Mouse (Mus musculus) 416B (cell line): ENCODE data around the gene Aggf1.

Experiments used
- DNase-seq: peaks from one replicate; pipeline ENCODE4 v3.0.0; 2011; ENCODE audit warnings: low read depth

The Aggf1 gene

DNA sequence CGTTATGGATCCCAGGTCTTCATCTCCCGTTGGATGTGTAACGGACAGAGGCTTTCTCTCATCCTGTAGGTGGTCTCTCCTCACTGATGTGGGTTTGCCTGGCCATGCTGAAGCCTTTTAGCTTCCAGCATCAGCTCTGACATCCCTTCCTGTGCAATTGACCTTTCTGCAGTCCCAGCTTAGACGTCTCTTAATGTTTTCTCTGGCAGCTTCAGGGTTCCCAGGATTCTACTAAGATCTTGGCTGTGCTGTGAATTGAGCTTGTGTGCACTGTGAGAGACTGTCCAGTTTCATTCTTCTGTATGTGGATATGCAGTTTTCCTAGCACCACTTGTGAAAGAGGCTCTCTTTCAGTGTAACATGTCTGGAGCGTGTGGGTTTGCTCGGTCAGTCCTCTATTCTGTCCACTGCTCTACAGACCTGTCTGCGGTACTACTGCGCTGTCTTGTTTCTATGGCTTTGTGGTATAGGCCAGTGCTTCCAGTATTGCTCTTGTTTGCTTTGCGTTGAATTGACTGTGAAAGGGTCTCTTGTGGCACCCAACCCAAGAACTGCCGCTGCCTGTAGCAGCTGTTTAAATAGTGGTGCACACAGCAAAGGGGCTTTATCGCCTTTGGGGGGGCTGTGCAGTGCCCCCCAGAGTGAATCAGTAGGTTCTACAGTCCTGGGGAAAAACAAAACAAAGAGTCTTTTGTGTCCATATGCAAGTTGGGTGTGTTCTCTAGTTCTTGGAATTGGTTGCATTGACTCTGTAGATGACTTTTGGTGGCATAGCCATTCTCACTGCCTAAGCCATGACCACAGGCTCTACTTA is 42.9 kb downstream of the Aggf1 start:
- no peak for DNase-seq

DNA sequence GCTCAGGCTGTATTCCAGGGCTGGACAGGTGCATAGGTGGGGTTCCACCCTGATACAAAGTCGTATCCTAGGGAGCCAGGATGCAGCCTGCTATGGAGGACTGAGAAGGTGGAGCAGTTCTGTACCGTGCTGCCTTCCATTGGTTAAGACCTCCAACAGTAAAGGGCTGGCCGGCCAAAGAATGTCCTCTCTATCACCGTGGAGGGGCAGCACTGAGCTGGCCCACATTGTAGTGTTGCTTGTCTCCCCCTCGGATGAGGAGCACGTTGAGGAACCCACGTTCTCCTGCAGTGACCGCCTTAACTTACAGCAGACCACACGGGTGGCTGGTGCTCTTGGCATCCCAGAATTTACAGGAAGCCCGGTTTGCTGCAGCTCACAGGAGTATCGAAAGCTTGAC is 44.6 kb downstream of the Aggf1 start:
- DNase-seq, result no peak

DNA sequence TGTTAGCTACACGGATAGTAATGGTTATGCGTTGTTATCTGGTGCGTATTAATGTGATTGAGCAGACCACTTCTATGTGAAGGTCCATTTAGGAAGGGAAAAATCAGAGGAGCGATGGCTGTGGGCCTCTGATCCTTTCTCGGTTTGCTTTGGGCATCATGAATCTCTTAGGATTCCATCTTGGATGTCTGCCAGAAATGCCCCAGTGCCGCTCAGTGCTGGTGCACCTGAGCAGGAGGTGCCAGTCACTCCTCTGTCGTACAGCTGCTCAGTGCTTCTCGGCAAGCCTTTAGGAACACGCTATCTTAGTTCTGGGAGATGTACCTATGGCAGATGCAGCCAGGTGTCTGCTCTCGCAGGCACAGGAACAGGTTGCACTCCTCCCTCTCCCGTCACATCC is 46.4 kb downstream of the Aggf1 start:
- DNase-seq, result no peak

DNA sequence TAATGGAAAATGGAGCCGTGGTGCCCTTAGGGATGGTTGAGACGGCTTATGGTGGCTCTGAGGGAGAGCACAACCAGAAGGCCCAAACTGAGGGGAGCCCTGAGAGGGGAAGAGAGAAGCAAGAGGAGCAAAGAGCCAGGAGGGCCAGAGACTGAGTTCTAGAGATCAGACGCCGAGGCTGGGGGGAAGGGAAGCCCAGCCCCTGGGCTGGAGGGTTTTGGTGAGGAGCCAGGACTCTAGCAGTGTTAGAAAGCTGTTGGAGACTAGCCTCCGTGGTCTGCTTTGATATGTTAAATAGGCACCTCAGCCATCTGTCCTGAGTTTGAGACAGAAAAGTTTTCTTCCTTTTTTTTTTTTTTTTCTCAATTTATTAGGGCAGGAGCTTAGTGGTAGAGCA is 47.8 kb downstream of the Aggf1 start:
- DNase-seq, result peak; percentile 34

DNA sequence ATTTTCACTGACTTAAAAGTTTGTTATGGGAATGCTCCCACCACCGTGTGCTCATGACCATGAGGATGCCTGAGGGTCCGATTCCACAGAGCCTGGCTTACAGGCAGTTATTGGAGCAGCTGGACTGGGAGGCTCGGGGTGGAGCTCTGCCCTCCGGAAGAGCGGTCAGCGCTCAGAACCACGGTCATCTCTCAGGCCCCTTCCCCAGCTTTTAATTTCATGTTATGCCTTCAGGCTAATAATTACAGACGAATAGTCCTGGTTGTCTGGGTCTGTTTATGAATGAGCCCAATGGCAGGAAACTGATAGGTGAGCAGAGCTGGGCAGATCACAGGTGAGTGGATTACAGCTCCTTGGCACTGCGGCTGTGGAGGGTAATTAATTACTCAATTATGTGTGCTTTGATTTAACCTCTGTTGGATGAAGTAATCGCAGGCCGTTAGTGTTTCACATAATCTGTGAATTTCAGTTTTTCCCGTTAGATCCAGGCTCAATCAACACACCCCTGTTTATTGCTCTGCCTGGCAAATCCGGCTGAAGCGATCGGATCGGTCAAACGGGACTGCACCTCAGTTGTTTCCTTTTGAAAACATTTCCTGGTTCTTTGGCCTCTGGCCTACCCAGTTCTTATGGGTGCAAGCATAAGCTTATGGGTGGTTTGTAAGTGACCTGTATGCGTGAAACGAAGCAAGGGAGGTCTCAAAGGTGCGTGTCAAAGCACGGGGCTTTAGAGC is 48.4 kb downstream of the Aggf1 start:
- DNase-seq, result peak; percentile 63

DNA sequence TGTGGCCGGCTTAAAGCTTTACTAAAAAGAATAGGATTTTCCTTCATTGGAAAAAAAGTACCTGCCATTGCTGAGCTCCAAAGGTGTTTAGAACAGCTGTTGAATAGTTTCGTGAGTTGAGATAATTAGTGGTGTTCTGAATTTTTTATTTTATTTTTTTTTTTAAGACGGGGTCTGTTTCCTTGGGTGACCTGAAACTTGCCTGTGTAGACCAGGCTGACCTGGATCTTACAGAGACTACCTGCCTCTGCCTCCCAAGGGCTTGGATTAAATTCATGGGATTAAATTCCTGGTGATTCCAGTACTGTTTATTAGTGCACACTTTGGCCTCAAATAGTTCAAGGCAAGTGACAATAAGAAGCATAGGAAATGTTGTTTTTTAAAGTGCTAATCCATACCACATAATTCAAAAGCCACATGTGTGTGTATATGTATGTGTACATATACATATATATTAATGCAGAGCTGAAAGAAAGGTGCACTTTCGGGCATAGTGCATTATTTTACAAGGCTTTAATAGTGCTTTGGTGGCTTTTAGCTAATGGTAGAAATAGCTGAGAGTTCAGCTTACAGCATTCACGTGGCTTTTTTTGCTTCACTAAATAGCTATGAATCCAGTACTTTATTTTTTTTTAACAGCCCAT is 49.1 kb downstream of the Aggf1 start:
- DNase-seq, result no peak

DNA sequence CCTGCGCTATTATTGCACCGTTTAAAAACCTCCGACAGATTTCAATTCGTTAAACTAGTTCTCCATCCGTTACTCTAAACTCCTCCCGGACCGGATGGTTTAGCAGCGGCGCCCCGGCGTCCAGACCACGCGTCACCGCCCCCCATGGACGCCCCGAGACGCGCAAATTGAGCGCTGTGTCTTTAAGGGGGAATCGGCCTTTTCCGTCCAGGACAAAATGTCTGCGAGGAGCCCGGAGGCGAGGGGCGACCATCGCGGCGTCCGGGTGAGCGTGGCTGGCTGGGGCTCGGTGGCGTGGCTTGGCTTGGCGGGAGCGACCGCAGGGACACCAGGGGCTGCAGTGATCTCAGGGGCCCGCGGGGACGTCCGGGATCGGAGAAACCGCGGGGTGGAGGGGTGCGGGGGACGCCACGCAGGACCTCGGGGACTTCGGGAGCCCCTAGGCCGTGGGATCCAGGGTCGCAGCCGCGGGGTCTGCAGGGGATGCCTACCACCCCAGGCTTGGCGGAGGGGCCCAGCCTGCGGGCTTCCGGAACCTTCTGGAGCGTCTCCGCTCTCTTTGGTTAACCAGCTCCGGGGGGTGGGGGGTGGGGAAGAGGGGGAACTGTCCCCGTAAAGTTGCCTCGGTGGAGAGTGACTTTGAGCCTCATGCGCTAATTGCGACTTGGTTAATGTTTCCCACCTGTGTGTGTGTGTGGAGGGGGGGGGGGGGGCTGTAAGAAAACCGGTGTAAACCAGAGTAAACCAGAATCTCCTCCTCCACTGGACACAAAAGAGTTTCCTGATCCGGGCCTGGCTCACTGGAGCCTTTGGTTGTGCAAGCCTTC is 49.9 kb downstream of the Aggf1 start:
- peak; percentile 92 for DNase-seq

DNA sequence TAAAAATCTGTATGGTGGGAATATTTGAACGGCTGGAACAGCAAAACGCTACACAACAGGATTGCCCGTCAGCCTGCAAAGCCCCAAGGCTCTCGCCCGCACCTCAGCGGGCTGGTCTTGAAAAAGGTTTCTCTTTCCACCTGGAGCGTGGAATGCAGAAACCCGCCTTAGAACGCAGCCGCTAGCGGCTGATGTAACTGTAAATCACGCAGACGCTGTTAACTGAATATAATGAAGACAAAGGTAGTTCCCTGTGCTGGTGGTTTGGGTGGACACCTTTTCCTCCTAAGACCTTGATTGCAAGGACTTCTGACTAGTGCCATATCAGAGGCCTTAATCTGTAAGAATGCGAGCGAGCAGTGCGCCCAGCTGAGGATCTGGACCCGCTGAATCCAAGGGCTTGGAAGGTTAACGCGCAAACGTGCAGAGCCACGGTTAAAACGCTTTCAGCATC is 50.5 kb downstream of the Aggf1 start:
- no peak for DNase-seq

DNA sequence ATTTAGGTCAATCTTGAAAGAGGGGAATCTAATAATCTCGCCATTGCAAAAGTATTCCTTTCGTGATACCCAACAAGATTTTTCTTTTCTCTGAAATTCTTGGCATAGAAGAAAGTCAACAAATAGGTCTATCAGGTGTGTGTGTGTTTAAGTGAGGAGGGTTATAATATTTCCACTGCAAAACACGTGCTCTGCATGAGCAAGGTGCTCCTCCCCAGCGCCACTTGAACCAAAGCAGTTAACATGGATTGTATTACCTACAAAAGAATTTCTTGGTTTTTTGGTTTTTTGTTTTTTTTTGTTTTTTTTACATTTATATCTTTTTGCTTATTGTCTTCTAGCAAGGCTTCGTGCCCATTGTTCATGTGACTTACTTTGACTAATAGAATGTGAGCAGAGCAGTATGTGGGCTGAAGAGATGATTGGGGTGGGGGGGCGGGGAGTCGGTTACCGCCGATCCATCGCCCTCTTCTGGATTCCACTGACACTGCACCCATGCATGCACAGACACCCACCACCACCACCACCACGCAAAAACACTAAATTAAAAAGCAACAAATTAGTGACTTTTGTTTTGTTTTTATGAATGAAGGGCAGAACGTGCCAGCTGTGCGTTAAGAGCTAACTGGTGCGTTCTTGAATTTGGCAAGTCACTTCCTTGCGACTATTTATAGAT is 51.1 kb downstream of the Aggf1 start:
- DNase-seq, result peak; percentile 77

DNA sequence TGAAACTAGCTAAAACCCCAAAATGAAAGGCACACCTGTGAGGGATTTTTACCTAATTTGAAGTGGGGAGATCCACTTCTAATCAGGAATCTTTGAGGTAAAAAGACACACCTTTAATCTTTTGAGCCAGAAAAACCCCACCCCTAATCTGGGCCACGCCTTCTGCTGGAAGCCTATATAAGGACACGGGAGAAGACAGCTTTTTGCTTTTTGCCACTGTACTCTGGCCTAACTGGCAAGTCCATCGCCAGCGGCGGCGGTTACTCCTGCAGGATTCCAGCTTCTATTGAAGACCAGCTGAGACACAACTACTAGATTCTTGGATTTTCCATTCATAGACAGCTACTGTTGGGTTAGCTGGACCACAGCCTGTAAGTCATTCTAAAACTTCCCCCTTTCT is 51.8 kb downstream of the Aggf1 start, which contains the start of gene Zbed3:
Gene Zbed3, plus strand, starts transcription at position 213 of the 400 bp plus-strand sequence.
- DNase-seq, result no peak

DNA sequence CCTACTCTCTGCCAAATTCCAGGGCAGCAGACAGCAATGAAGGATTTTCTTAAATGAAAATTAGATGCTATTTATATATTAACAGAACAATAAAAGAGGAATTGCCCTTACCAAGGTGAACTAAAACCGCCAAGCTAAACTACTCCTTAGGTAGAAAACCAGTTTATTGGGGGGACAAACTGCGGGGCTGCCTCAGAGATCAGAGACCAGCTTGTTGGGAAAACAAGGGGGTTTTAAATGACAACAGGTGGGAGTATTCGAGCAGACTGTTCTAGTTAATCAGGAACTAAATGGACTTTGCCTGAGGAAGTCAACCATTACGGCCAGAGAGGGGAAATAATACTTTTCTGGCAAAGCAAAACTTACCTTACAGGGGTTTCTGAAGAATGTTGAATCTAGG is 54.7 kb downstream of the Aggf1 start:
- no peak for DNase-seq

DNA sequence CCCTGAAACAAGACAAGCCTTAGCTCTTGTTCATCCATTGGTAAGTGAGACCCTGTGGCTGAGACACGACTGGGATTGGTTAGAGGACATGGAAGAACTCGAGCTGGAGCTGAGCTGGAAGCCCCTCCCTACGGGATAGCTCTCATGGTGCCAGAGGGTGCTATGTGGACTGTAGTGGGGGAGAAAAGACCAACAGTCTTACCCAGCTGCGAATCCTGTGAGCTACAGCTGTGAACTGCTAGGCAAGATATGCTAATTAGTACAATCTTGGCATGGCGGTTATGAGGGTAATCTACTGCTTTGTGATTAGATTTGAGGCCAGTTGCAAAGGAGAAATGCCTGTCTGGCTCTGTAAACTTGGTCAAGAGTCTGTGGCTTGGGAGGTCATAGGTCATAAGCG is 56.0 kb downstream of the Aggf1 start:
- no peak for DNase-seq

DNA sequence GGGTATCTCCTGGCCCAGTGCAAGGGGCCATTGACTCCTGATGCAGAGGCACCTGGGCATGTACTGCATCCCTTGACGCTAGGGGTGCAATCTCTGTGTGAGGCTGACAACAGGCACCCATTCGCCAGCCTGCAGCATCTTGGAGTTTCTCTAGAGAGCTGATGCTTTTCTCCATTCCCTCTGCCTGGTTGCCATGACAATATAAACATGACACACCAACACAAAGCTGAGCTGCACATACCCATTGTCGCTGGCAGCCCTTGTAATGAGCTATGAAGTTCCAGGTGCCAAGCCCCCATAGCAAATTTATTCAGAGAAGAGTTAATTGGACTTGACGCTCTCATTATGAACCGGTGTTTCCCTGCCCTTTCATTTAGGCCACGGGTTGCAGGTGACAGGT is 63.1 kb downstream of the Aggf1 start:
- DNase-seq, result no peak

DNA sequence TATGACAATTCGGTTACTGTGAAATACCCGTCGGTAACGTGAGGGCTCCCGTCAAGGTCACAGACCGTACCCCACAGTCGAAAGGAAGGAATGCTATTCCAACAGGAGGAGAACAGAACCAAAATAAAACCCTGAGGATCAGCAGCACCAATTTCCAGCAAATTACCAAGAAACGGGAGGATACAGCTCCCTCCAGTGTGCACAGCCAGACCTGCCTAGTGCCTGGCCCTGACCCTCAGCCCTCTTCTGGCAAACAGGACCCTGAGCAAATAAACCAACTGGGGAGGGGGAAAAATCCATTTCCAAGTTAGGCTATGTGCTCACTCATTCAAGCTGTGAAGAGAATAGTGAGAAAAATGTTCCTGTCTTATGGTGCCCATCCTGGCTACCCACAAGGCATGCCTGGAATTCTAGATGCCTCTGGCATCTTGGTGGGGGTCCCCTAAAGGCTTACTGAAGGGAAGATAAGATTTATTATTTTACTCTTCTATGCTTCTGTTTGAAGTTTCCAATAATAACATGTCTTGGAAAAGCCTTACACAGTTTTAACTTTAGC is 68.0 kb downstream of the Aggf1 start:
- DNase-seq, result no peak

DNA sequence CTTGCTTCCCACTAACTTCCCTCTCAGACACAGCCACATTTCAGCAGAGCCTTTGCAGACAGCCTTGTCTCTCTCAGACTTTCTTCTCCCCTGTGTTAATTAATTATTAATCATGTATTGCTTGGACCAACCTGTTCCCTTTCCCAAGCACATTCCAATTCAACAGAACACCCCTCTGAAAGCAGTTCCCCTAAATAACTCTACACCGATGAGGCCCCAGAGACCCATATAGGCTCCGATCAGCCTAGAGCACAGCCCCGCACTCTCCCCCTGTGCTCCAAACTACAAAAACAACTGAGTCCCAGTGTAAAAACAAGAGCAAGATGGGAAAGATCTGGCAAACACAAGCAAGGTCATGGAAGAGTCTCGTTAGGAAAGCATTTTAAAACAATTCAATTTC is 68.6 kb downstream of the Aggf1 start:
- no peak for DNase-seq
